Mouse (Mus musculus) brain, embryonic 14.5 days (tissue): ENCODE measurements at regions not wholly inside any gene's neighbourhood (a gene's known extent, or its start where the extent isn't known, plus 50 kb on each side); places are given as distances from the start of the nearest gene placed in this dataset.
A peak's percentile ranks its signal among the peaks of the same experiment; 100 is the strongest.

ENCODE experiments used
- DNase-seq: peaks from one replicate; pipeline ENCODE4 v3.0.0-alpha.2; 2011; ENCODE audit warnings: low read depth
- CTCF ChIP-seq: fragments of 200-500 bp; IDR thresholded peaks from 2 replicates; pipeline ENCODE4 v1.5.1; 2012; ENCODE audit warnings: inconsistent platforms, mild to moderate bottlenecking, moderate library complexity, borderline replicate concordance; ENCODE audit not compliant: insufficient read depth, insufficient read length; ENCODE audit errors: extremely low read depth
- POLR2A ChIP-seq: fragments of 200-500 bp; IDR thresholded peaks from 2 replicates; pipeline ENCODE4 v1.6.1; 2012; ENCODE audit warnings: mild to moderate bottlenecking, inconsistent platforms, borderline replicate concordance; ENCODE audit not compliant: poor library complexity, insufficient read depth, insufficient read length, severe bottlenecking; ENCODE audit errors: extremely low read depth

- no peak for TF ChIP-seq POLR2A
- no peak for TF ChIP-seq CTCF
- DNase-seq: peak; percentile 27
Measured at GRCm38 (mm10) chr2:45534806-45535205, 417.6 kb upstream of the Zeb2 start.

DNA sequence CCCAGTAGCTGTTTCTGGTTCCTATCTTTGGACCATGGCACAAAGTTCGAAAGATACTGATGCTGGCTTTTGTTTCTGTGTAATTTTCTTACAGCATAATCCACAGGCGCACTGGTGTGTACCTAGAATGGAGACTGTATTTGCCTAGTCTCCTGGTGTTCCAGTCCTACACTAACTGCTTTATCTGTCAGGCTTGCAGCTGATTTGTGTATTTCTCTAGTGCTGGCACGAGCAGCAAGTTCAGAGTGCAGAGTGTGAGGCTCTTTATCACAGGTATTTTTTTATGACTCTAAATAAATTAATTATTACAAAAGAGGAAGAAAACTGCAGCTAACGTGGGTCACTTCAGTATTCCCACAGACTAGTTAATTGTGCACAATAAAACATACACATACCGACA, 405.1 kb upstream of the Zeb2 start:
- no peak for DNase-seq
- TF ChIP-seq CTCF (no peak), POLR2A (no peak)

- TF ChIP-seq POLR2A: no peak
- TF ChIP-seq CTCF: no peak
- no peak for DNase-seq
Measured at GRCm38 (mm10) chr2:45519550-45520152, 402.5 kb upstream of the Zeb2 start.

DNA sequence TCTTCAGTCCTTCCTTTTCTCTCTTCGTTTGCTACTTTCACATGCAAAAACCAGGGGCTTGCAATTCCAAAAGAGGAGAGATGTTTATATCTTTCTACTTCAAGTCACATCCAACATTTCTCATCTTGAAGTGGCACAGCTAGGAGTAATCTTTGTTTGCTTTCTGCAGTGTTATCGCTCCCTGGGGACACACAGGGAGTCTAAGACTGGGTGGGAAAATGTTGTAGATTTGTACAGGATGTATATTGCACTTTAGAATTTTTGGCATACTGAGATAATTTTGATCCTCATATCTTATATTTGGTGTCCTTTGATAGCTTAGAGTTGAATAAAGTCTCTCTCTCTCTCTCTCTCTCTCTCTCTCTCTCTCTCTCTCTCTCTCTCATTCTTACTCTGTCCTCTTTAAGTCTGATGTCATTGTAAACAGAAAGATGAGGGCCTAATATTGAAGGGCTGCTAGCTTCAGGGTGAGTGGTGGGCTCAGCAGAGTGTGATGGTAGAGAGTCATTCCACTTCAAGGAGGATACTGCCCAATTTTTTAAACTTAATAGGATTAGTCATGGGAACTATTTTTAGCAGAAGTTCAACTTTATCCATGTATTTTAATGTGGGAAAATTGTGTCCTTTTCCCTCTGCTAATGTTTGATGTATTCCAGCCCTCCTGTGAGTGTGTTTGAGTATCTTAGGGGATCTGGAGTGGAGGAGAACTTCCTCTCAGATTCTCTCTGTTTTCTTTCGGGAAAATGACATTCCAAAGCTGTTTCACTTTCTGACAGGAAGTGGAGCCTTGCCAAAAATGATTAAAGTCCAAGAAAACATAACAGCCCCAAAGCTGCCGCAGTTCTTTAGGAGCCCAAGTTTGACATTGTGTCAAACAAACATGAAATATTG, 397.3 kb upstream of the Zeb2 start:
- TF ChIP-seq CTCF: no peak
- no peak for TF ChIP-seq POLR2A
- peak; percentile 45 for DNase-seq

GRCm38 (mm10) chr2:45512852-45513251, 395.7 kb upstream of the Zeb2 start:
- no peak for DNase-seq
- TF ChIP-seq POLR2A (no peak), CTCF (no peak)

DNA sequence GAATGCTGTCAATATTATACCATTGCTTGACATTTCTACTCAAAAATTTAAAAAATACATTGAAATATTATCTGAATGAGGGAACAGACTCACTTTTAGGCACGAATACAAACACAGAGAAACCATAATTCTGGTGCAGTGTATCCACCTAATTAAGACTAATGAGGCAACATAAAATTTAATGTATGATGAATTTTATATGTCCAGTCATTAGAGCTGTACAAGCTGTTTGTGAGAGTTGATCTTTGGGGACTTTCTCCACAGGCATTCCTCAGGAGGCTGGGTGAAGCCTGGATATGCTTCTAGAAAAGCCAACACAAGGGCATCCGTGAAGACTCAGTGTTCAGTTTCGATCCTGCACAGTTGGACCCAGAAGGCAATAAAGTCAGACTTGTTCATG, 394.6 kb upstream of the Zeb2 start:
- TF ChIP-seq CTCF (no peak), POLR2A (no peak)
- DNase-seq: no peak

DNA sequence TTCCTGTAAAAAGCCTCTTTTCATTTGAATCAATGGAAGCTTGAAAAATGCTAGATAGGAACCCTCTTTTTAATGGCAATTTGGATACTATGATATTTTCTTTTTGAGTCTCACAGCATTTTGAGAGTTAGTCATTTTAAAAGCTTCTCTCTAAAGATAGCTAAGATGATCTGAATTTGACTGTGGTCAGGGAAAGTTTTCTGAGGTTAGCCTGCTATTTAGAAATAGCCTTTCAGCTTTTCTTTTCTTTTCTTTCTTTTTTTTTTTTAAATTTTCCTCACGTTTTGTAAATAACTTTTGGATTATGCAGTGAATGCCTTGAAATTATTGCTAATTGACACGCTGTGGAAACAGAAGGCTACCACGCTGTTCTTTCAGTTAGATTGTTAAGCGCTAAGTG, 387.3 kb upstream of the Zeb2 start:
- TF ChIP-seq POLR2A (no peak), CTCF (no peak)
- DNase-seq: no peak

- TF ChIP-seq CTCF: no peak
- TF ChIP-seq POLR2A: no peak
- peak; percentile 56 for DNase-seq
Measured at GRCm38 (mm10) chr2:45493656-45494055, 376.5 kb upstream of the Zeb2 start.

DNA sequence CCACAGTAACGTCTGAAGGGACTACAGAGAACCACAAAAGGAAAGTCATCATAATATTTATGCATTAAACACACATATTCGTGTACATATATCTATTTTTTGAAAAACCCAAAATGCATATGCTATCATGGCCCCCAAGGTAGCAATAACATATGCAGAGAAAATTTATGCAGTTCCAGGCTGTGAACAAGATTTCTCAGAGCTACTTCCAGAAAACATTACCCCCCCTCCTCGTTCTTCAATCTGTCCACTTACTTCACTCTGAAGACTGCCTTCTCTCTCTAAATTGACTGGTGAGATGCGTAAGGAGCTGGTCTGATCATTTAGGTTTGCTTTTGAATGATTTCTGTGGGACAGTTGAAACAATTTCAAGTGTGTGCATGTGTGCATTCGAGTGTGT, 369.3 kb upstream of the Zeb2 start:
- peak; percentile 64 for DNase-seq
- TF ChIP-seq POLR2A (no peak), CTCF (no peak)

GRCm38 (mm10) chr2:45485477-45485876, 368.3 kb upstream of the Zeb2 start:
- no peak for DNase-seq
- TF ChIP-seq CTCF (no peak), POLR2A (no peak)

GRCm38 (mm10) chr2:45480671-45481070, 363.5 kb upstream of the Zeb2 start:
- no peak for DNase-seq
- TF ChIP-seq POLR2A (no peak), CTCF (no peak)

- DNase-seq: no peak
- TF ChIP-seq CTCF (no peak), POLR2A (no peak)
Measured at GRCm38 (mm10) chr2:45475996-45476395, 358.8 kb upstream of the Zeb2 start.
